Mouse (Mus musculus) ES-Bruce4 (cell line): ENCODE measurements around the gene Dram1.

Source experiments
- CTCF ChIP-seq: IDR thresholded peaks from one replicate; pipeline ENCODE4 v1.8.1; 2011; ENCODE audit warnings: low read depth, low read length
- EP300 ChIP-seq: IDR thresholded peaks from 2 replicates; pipeline ENCODE4 v1.6.1; 2011; ENCODE audit warnings: low read depth, low read length; ENCODE audit not compliant: insufficient read depth
- POLR2A ChIP-seq: IDR thresholded peaks from one replicate; pipeline ENCODE4 v1.8.1; 2011; ENCODE audit warnings: low read length; ENCODE audit not compliant: insufficient read depth

DNA sequence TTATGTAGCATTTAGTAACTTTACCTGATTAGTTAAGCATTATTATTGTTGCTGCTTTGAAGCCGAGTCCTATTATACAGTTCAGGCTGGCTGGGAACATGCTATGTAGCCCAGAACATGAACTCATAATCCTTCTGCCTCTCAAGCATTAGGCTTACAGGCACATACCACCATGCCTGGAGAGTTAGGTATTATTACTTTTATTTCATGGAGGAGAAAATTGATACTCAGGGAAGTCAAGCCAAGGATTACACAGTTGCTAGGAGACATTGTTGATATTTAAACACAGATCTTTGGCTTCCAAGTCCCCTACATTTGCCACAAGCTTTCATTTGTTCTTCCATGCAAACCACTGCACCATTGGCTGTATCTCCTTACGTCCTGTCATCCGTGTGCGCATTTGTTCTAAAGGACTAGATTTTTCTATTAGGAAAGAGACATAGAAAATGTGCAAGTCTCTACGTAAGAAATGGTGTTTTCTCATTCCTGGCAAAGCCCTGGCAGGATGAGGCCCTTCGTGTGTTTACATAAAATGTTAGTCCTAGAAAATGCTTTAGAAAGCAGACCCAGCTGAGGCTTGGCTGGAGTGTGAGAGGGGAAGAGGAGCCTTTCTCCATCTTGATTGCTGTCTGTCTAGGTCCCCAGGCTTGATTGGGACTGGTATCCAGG, 76.9 kb downstream of the Dram1 start:
- no peak for TF ChIP-seq POLR2A
- no peak for TF ChIP-seq CTCF
- TF ChIP-seq EP300: no peak
